Mouse (Mus musculus) MEL (cell line): ENCODE measurements around the gene Foxa2. TPM values are rescaled to one million over a fixed set of nuclear protein-coding genes. Genes with fewer than 3 reads are reported as not detected.

Experiments
- DNase-seq: peaks from one replicate; pipeline ENCODE4 v3.0.0; 2011; ENCODE audit warnings: low read depth, low spot score
- H3K27ac ChIP-seq: 2 replicates; pipeline ENCODE4 v1.5.1; 2012; ENCODE audit warnings: low read depth, mild to moderate bottlenecking, control low read depth, low read length, moderate library complexity; ENCODE audit not compliant: control insufficient read depth
- H3K27me3 ChIP-seq, 2 experiments: fragments of 150-350 bp in 1 of 2; sonication (generic) in 1 of 2; 2 replicates each; pipeline ENCODE4 v1.6.1; 2012; ENCODE audit warnings: low read length in 2 of 2, mild to moderate bottlenecking in 2 of 2, improper control_type of control experiment in 1 of 2, moderate library complexity in 1 of 2; ENCODE audit not compliant: insufficient read depth in 2 of 2, control insufficient read depth in 1 of 2
- H3K36me3 ChIP-seq, 2 experiments: 2 replicates each; pipeline ENCODE4 v1.6.1; 2012 to 2014; ENCODE audit warnings: low read length in 2 of 2, improper control_type of control experiment in 1 of 2, inconsistent platforms in 1 of 2, mild to moderate bottlenecking in 1 of 2; ENCODE audit not compliant: insufficient read depth in 2 of 2, control insufficient read depth in 1 of 2
- H3K4me1 ChIP-seq, 2 experiments: fragments of 150-350 bp in 1 of 2; sonication (generic) in 1 of 2; 2 replicates each; pipeline ENCODE4 v1.6.1; 2012; ENCODE audit warnings: low read length in 2 of 2, improper control_type of control experiment in 1 of 2, mild to moderate bottlenecking in 1 of 2; ENCODE audit not compliant: insufficient read depth in 2 of 2, control insufficient read depth in 1 of 2
- H3K4me3 ChIP-seq, 2 experiments: fragments of 150-350 bp in 1 of 2; sonication (generic) in 1 of 2; 2 replicates each; pipeline ENCODE4 v1.5.1; 2012; ENCODE audit warnings: low read depth in 2 of 2, low read length in 2 of 2, mild to moderate bottlenecking in 2 of 2, moderate library complexity in 2 of 2, control low read depth in 1 of 2, improper control_type of control experiment in 1 of 2; ENCODE audit not compliant: control insufficient read depth in 1 of 2, insufficient read depth in 1 of 2
- H3K79me2 ChIP-seq: 2 replicates; pipeline ENCODE4 v1.6.1; 2012; ENCODE audit warnings: mild to moderate bottlenecking, low read length, moderate library complexity; ENCODE audit not compliant: control insufficient read depth, poor library complexity, insufficient read depth
- H3K9ac ChIP-seq: 2 replicates; pipeline ENCODE4 v1.6.1; 2012; ENCODE audit warnings: low read depth, mild to moderate bottlenecking, control low read depth, low read length, moderate library complexity; ENCODE audit not compliant: control insufficient read depth, poor library complexity, severe bottlenecking
- H3K9me3 ChIP-seq: fragments of 150-350 bp; sonication (generic); replicated peaks from 2 replicates; pipeline ENCODE4 v1.6.1; 2012; ENCODE audit warnings: mild to moderate bottlenecking, low read length, improper control_type of control experiment, moderate library complexity; ENCODE audit not compliant: insufficient read depth
- CHD2 ChIP-seq: IDR thresholded peaks from 2 replicates; pipeline ENCODE4 v1.6.1; 2011; ENCODE audit warnings: low read length, improper control_type of control experiment
- EP300 ChIP-seq, 2 experiments: IDR thresholded peaks; 2 replicates each; pipeline ENCODE4 v1.6.1; 2011; ENCODE audit warnings: improper control_type of control experiment in 2 of 2, low read length in 2 of 2, low read depth in 1 of 2, mild to moderate bottlenecking in 1 of 2
- ETS1 ChIP-seq: IDR thresholded peaks from 2 replicates; pipeline ENCODE4 v1.6.1; 2012; ENCODE audit warnings: low read depth, mild to moderate bottlenecking, inconsistent platforms, low read length, improper control_type of control experiment, moderate library complexity
- GABPA ChIP-seq: IDR thresholded peaks from 2 replicates; pipeline ENCODE4 v1.6.1; 2012; ENCODE audit warnings: low read depth, mild to moderate bottlenecking, inconsistent platforms, low read length, improper control_type of control experiment, moderate library complexity
- GATA1 ChIP-seq: IDR thresholded peaks from 2 replicates; pipeline ENCODE4 v1.6.1; 2011; ENCODE audit warnings: low read depth, low read length, improper control_type of control experiment
- JUND ChIP-seq: IDR thresholded peaks from 2 replicates; pipeline ENCODE4 v1.6.1; 2011; ENCODE audit warnings: low read depth, mild to moderate bottlenecking, improper control_type of control experiment, low read length
- KAT2A ChIP-seq: conservative IDR thresholded peaks from 2 replicates; pipeline ENCODE4 v1.6.1; 2012; ENCODE audit warnings: low read depth, low read length, improper control_type of control experiment, inconsistent platforms
- MAZ ChIP-seq: IDR thresholded peaks from 2 replicates; pipeline ENCODE4 v1.6.1; 2012; ENCODE audit warnings: low read depth, mild to moderate bottlenecking, inconsistent platforms, low read length, improper control_type of control experiment
- MYC ChIP-seq: IDR thresholded peaks from 2 replicates; pipeline ENCODE4 v1.6.1; 2011; ENCODE audit warnings: low read depth, mild to moderate bottlenecking, low read length, improper control_type of control experiment, moderate library complexity
- NELFE ChIP-seq: IDR thresholded peaks from 2 replicates; pipeline ENCODE4 v1.6.1; 2011; ENCODE audit warnings: low read depth, low read length, improper control_type of control experiment
- NRF1 ChIP-seq: IDR thresholded peaks from 2 replicates; pipeline ENCODE4 v1.6.1; 2014; ENCODE audit warnings: low read depth, mild to moderate bottlenecking, inconsistent platforms, low read length, improper control_type of control experiment, moderate library complexity; ENCODE audit not compliant: poor library complexity, insufficient read depth, severe bottlenecking
- POLR2A ChIP-seq, 2 experiments: IDR thresholded peaks; 2 replicates each; pipeline ENCODE4 v1.6.1; 2011 to 2012; ENCODE audit warnings: low read length in 2 of 2, mild to moderate bottlenecking in 2 of 2, control low read depth in 1 of 2, improper control_type of control experiment in 1 of 2, low read depth in 1 of 2, moderate library complexity in 1 of 2; ENCODE audit not compliant: control insufficient read depth in 1 of 2, insufficient read depth in 1 of 2, poor library complexity in 1 of 2
- RCOR1 ChIP-seq: IDR thresholded peaks from 2 replicates; pipeline ENCODE4 v1.6.1; 2012; ENCODE audit warnings: low read depth, mild to moderate bottlenecking, inconsistent platforms, low read length, improper control_type of control experiment
- SIN3A ChIP-seq: IDR thresholded peaks from 2 replicates; pipeline ENCODE4 v1.6.1; 2012; ENCODE audit warnings: low read length, improper control_type of control experiment, inconsistent platforms
- SMC3 ChIP-seq: IDR thresholded peaks from 2 replicates; pipeline ENCODE4 v1.6.1; 2011; ENCODE audit warnings: low read depth, low read length, improper control_type of control experiment
- TAL1 ChIP-seq: IDR thresholded peaks from 2 replicates; pipeline ENCODE4 v1.6.1; 2012; ENCODE audit warnings: mild to moderate bottlenecking, inconsistent platforms, low read length, moderate library complexity, mixed read lengths
- TCF12 ChIP-seq: IDR thresholded peaks from 2 replicates; pipeline ENCODE4 v1.6.1; 2014; ENCODE audit warnings: low read depth, mild to moderate bottlenecking, inconsistent platforms, low read length, improper control_type of control experiment, moderate library complexity
- UBTF ChIP-seq: IDR thresholded peaks from 2 replicates; pipeline ENCODE4 v1.6.1; 2012; ENCODE audit warnings: low read depth, mild to moderate bottlenecking, inconsistent platforms, low read length, improper control_type of control experiment, moderate library complexity, borderline replicate concordance; ENCODE audit not compliant: insufficient read depth
- ZC3H11A ChIP-seq: IDR thresholded peaks from 2 replicates; pipeline ENCODE4 v1.6.1; 2012; ENCODE audit warnings: low read depth, mild to moderate bottlenecking, inconsistent platforms, low read length, improper control_type of control experiment
- ZKSCAN1 ChIP-seq: IDR thresholded peaks from 2 replicates; pipeline ENCODE4 v1.6.1; 2012; ENCODE audit warnings: low read depth, mild to moderate bottlenecking, inconsistent platforms, low read length, improper control_type of control experiment, moderate library complexity
- ZMIZ1 ChIP-seq: IDR thresholded peaks from 2 replicates; pipeline ENCODE4 v1.6.1; 2012; ENCODE audit warnings: low read depth, mild to moderate bottlenecking, inconsistent platforms, low read length, improper control_type of control experiment, moderate library complexity
- ZNF384 ChIP-seq: IDR thresholded peaks from 2 replicates; pipeline ENCODE4 v1.6.1; 2012; ENCODE audit warnings: low read depth, mild to moderate bottlenecking, inconsistent platforms, low read length, improper control_type of control experiment
- polyA plus RNA-seq, 2 experiments: library from polyadenylated mRNA; stranded (reverse) in 1 of 2; unstranded in 1 of 2; fragments of >175 nt in 1 of 2; fragments of >200 nt in 1 of 2; gene quantifications; 2 replicates each; pipeline versions ENCODE4 v1.2.1 to v1.2.4; 2012; ENCODE audit warnings: low replicate concordance in 2 of 2, low read depth in 1 of 2; ENCODE audit not compliant: insufficient read length in 2 of 2, insufficient read depth in 1 of 2, missing spikeins in 1 of 2
- total RNA-seq: library from RNA; depleted of rRNA; stranded (reverse); fragments of 300-350 nt; gene quantifications from 2 replicates; pipeline ENCODE4 v1.2.3, GENCODE M21; 2012

The Foxa2 gene
- total and polyA plus RNA-seq, 3 experiments, result not detected

DNA sequence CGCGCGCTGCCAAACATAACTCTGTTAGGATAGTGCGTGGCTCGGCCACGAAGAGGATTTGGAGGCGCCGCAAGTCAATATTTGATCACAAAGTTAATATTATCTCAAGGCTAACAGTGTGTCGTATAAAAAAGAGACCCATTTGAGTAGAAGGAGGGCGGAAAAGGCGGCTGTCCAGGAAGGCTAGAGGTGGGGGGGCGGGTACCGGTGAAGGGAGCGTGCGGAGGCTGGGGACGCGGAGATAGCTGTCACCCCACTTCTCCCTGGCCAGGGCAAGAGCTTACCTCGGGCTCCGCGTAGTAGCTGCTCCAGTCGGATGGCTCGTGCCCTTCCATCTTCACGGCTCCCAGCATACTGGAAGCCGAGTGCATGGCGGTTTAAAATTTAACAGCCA, 1.2 kb downstream of the Foxa2 start:
- no peaks in the 10 kb centered on the region for H3K36me3 ChIP-seq
- no peaks in the 10 kb centered on the region for H3K4me1 ChIP-seq
- H3K9ac ChIP-seq, result no peak overlapping the region
- H3K79me2 ChIP-seq, result no peaks in the 10 kb centered on the region
- no peaks in the 10 kb centered on the region for H3K27me3 ChIP-seq
- no peak overlapping the region for H3K27ac ChIP-seq
- no peaks in the 10 kb centered on the region for H3K9me3 ChIP-seq
- no peak overlapping the region for H3K4me3 ChIP-seq
- no peak for TF ChIP-seq TAL1
- no peak for TF ChIP-seq MAZ
- TF ChIP-seq RCOR1, result no peak
- TF ChIP-seq TCF12, result no peak
- TF ChIP-seq SIN3A, result no peak
- no peak for TF ChIP-seq ETS1
- TF ChIP-seq ZNF384, result no peak
- no peak for TF ChIP-seq ZKSCAN1
- no peak for TF ChIP-seq NRF1
- TF ChIP-seq GATA1, result no peak
- no peak for TF ChIP-seq KAT2A
- no peak for TF ChIP-seq ZC3H11A
- no peak for TF ChIP-seq JUND
- TF ChIP-seq CHD2, result no peak
- no peak for TF ChIP-seq ZMIZ1
- TF ChIP-seq EP300 (IDR thresholded peaks at IDR 0.05; ENCODE audit: low read depth in 1 of 2, low read length in 2 of 2), result no peak
- no peak for TF ChIP-seq UBTF
- TF ChIP-seq GABPA, result no peak
- no peak for TF ChIP-seq MYC
- no peak for DNase-seq

DNA sequence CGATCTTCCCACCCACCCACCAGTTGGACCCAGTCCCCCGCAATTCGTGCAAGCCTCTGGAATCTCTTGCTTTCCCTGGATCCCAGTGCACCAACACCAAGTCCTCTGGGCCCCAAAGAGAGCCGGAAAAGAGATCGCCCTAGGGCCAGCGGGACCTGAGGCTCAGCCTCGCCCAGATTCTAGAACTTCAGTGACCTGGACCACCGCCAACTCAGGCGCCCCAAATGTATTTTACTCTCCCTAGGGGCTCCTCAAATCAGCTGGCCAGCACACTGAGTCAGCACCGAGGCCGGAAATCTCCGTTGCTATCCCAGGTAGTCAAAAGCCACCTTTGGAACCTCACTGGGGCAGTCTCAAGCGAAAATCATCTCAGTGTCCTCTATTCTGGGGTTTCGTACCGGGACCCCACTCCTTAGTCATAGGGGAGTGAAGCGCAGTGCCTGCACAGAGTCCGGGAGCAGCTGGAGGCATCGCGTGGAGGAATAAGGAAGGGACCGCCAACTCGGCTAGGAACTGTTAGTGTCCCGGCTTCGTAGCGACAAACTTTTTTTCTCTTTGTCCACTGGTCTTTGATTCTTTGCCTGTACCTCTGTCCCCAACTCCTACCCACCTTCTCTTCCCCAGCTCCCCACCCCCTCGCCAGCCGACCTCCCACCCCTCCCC, 1.8 kb downstream of the Foxa2 start:
- Histone ChIP-seq H3K27ac (no peak overlapping the region), H3K27me3 (no peaks in the 10 kb centered on the region), H3K79me2 (no peaks in the 10 kb centered on the region)

More for the DNA sequence above, 1.8 kb downstream of the Foxa2 start:
- H3K9me3 ChIP-seq, result no peaks in the 10 kb centered on the region
- no peak for TF ChIP-seq POLR2A (IDR thresholded peaks at IDR 0.05; ENCODE audit: control insufficient read depth in 1 of 2, insufficient read depth in 1 of 2, low read depth in 1 of 2, low read length in 2 of 2, poor library complexity in 1 of 2)
- TF ChIP-seq GATA1, result no peak
- no peak for TF ChIP-seq TAL1
- no peak for TF ChIP-seq SMC3
- TF ChIP-seq NELFE, result no peak
- TF ChIP-seq NRF1, result no peak
- TF ChIP-seq, all 39 proteins: peak for 0
- no peak overlapping the region for H3K4me3 ChIP-seq
- H3K4me1 ChIP-seq, result no peaks in the 10 kb centered on the region
- H3K36me3 ChIP-seq, result no peaks in the 10 kb centered on the region
- DNase-seq, result no peak
- no peak overlapping the region for H3K9ac ChIP-seq
